Mouse (Mus musculus) kidney, adult 2 months (tissue): ENCODE results near the gene Taf1b.

Experiments
- CTCF ChIP-seq: fragments of 200-500 bp; conservative IDR thresholded peaks from 2 replicates; pipeline ENCODE4 v1.5.1; 2011; ENCODE audit warnings: low read depth, mild to moderate bottlenecking, control low read depth, low read length, moderate library complexity, mixed read lengths; ENCODE audit not compliant: insufficient read depth, insufficient read length
- POLR2A ChIP-seq: fragments of 200-500 bp; IDR thresholded peaks from one replicate; pipeline ENCODE4 v1.6.1; 2011; ENCODE audit warnings: low read depth, low read length, control low read depth

DNA sequence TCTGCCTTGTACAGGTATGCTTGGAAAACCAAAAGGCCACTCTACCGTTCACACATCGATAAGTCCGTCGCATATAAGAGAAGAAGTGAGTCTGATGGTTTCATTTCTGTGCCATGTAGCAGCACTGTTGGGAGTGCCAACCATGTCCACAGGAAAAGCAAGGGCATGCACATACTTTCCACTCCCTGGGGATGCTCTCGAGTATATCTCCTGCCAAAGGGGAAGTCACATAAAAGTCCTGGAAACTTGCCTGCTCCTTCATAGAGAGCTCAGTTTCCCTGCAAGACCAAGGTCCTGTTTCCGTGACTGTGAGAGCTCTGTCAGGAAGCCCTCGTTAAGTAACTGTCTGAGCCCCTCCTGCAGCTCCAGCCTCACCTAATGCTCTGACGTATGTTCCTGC is 57.8 kb downstream of the Taf1b start:
- TF ChIP-seq CTCF, result no peak
- TF ChIP-seq POLR2A, result no peak
